Mouse (Mus musculus) erythroblast, embryonic 14.5 days (primary cell): ENCODE results near the gene AU021092.
"Not testable (repeated sequence)": the region's sequence is repeated elsewhere in the genome, so short reads cannot be mapped to it uniquely, and the experiment has no call there.

Source experiments
- GATA1 ChIP-seq: IDR thresholded peaks from 2 replicates; pipeline ENCODE4 v1.6.1; 2012; ENCODE audit warnings: low read length, inconsistent platforms, mixed read lengths
- TAL1 ChIP-seq: IDR thresholded peaks from 3 replicates; pipeline ENCODE4 v1.6.1; 2012; ENCODE audit warnings: low read length, inconsistent platforms, mixed read lengths

DNA sequence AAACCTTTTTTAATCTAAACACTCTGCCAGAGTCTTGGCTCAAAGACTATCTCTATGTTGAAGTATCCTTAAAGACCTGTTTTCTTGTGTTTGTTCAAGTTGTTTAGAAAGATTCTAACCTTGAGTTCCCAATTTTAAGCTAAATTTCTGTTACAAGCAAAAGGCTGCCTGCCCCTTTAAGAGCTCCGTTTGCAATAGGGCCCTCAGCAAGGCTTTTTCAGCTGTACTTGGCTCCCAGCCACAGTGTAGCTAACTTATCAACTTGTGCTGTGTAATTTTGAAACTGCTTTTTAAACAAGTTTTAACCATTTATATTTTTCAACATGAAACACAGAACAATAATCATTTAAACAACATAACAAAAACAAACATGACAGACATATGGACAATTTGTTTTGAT, 4.4 kb upstream of the AU021092 start:
- not testable (repeated sequence) for TF ChIP-seq GATA1, TAL1
